Mouse (Mus musculus) kidney, adult 2 months (tissue): Measurements from ENCODE around the gene Ncdn. TPM values are rescaled to one million over a fixed set of nuclear protein-coding genes. Genes with fewer than 3 reads are reported as not detected.

ENCODE experiments used
- DNase-seq: peaks from one replicate; pipeline ENCODE4 v3.0.0; 2021
- H3K27ac ChIP-seq: fragments of 200-500 bp; 2 replicates; pipeline ENCODE4 v1.5.1; 2012; ENCODE audit warnings: low read depth, low read length, control low read depth, inconsistent platforms; ENCODE audit not compliant: insufficient read depth
- H3K27me3 ChIP-seq: fragments of 200-500 bp; replicated peaks from 2 replicates; pipeline ENCODE4 v1.6.1; 2012; ENCODE audit warnings: mild to moderate bottlenecking, moderate library complexity, low read length, inconsistent platforms; ENCODE audit not compliant: control insufficient read depth, insufficient read depth
- H3K36me3 ChIP-seq: fragments of 200-500 bp; 2 replicates; pipeline ENCODE4 v1.6.1; 2012; ENCODE audit warnings: mild to moderate bottlenecking, moderate library complexity, low read length, inconsistent platforms; ENCODE audit not compliant: control insufficient read depth, insufficient read depth
- H3K4me1 ChIP-seq: fragments of 200-500 bp; 2 replicates; pipeline ENCODE4 v1.6.1; 2011; ENCODE audit warnings: low read length; ENCODE audit not compliant: control insufficient read depth, insufficient read depth
- H3K4me3 ChIP-seq: fragments of 200-500 bp; 2 replicates; pipeline ENCODE4 v1.5.1; 2011; ENCODE audit warnings: mild to moderate bottlenecking, low read depth, low read length, control low read depth; ENCODE audit not compliant: insufficient read depth
- CTCF ChIP-seq: fragments of 200-500 bp; conservative IDR thresholded peaks from 2 replicates; pipeline ENCODE4 v1.5.1; 2011; ENCODE audit warnings: low read depth, mild to moderate bottlenecking, control low read depth, low read length, moderate library complexity, mixed read lengths; ENCODE audit not compliant: insufficient read depth, insufficient read length
- POLR2A ChIP-seq: fragments of 200-500 bp; IDR thresholded peaks from one replicate; pipeline ENCODE4 v1.6.1; 2011; ENCODE audit warnings: low read depth, low read length, control low read depth
- WGBS: fragments of 180-500 bp; shearing (Covaris S2); methylation state at CpG from one replicate; pipeline ENCODE4 v1.1.7; 2018; 5-methylcytosine and 5-hydroxymethylcytosine counted together
- polyA plus RNA-seq: library from polyadenylated mRNA; depleted of rRNA; stranded (reverse); fragments of >200 nt; gene quantifications from 2 replicates; pipeline ENCODE4 v1.2.3, GENCODE M21; 2012; rRNA removed

Gene Ncdn
- polyA plus RNA-seq, 1 experiment: 26.0 TPM

DNA sequence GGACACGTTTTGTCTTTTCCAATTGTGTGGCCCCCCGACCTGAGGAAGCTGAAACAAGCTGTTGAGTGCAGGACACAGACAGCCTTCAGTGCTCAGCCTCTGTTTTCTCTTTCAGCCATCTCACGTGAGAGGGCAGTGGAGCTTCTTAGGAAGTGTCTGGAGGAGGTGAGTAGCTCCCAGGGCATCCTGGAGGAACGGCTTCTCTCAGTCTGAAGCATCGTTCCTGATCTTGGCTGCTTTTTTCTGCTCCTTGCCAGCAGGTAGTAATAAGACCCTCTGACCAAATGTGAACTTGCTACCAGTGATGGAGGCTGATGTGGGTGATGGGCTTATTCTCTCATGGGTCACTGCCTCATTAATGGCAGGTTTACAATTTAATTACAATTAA is 45.8 kb downstream of the Ncdn start:
- peaks cover 5% of the 10 kb centered on the region for H3K36me3 ChIP-seq

DNA sequence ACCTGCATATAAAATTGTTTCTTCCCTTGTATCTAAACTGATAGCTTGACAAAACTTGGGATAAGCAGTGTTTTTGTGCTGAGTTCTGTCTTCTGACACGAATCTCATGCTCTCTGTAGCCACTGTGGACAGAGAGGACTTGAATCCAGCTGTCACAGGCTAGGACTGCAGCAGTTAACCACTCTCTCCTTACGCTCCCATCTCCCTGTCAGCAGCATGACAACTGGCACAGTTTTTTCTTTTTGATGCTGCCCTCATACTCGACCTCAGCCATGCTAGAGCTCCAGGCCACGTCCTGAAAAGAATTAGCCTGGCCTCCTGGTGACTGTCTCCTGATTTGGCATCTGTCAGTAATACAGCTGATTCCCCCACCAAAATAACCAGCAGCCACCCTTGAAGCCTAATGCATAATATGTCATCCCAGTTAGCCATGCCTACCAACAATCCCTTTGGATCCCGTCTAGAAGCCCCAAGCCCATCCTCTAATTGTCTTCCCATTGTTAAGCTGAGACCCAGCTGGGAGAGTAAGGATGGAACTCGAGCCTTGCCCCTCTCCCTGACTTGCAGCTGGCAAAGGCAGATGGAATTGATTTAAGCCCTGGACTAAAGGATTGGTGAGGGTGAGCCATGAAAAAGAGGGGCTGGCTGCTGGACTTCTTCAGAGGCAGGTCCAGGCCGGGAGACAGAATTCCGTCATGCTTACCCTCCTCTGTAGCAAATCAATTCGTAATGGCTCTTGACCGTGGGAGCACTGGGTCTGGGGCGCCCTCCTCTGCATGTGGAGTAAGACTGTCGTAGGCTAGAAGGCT is 46.4 kb downstream of the Ncdn start:
- H3K4me3 ChIP-seq: no peak overlapping the region
- DNase-seq: no peak
- no peaks in the 10 kb centered on the region for H3K27me3 ChIP-seq
- H3K4me1 ChIP-seq: no peaks in the 10 kb centered on the region
- H3K27ac ChIP-seq: no peak overlapping the region
- TF ChIP-seq CTCF (no peak), POLR2A (no peak)
- WGBS: 83% methylated on average over 12 of the region's 12 CpGs
- H3K36me3 ChIP-seq: peaks cover 5% of the 10 kb centered on the region

More for the DNA sequence above, 45.8 kb downstream of the Ncdn start:
- TF ChIP-seq POLR2A: no peak
- TF ChIP-seq CTCF: no peak
- H3K27me3 ChIP-seq: no peaks in the 10 kb centered on the region
- no peak overlapping the region for H3K27ac ChIP-seq
- WGBS: 81% methylated on average over 5 of the region's 5 CpGs
- H3K4me3 ChIP-seq: no peak overlapping the region
- no peak for DNase-seq
- H3K4me1 ChIP-seq: no peaks in the 10 kb centered on the region

DNA sequence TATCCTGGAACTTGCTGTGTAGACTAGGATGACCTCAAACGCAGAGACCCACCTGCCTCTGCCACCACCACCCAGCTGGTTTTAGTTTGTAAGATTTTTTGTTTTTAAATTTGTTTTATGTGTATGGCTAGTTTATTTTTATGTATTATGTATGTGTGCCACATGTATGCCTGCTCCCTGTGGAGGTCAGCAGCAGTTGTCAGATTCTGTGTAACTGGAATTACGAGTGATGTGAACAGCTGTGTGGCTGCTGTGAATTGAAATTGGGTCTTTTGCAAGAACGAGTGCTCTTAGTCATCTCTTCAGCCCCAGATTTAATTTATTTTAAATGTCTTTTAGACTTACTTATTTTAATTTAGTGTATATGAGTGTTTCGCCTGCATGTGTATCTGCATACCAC is 56.3 kb downstream of the Ncdn start:
- 88% methylated on average over 4 of the region's 4 CpGs for WGBS
- peaks cover 3% of the 10 kb centered on the region; the same call in 1 of the 2 replicates for H3K36me3 ChIP-seq
- DNase-seq: no peak

More for the DNA sequence above, 56.3 kb downstream of the Ncdn start:
- TF ChIP-seq POLR2A (no peak), CTCF (no peak)
- Histone ChIP-seq H3K27ac (no peak overlapping the region), H3K4me3 (no peak overlapping the region), H3K4me1 (no peaks in the 10 kb centered on the region), H3K27me3 (no peaks in the 10 kb centered on the region)

Other genes with a start within 250 kb of the Ncdn start
- 0.95 and 1.1 TPM in 2 replicates for gene Ago4, start 220.0 kb downstream of the Ncdn start, polyA plus RNA-seq
- 0.11 and 0.14 TPM in 2 replicates for gene Clspn, start 196.5 kb downstream of the Ncdn start, polyA plus RNA-seq
- gene 5730409E04Rik, start 143.6 kb downstream of the Ncdn start, polyA plus RNA-seq: 6.9 and 7.5 TPM in 2 replicates
- 180 and 189 TPM in 2 replicates for gene Psmb2, start 75.8 kb downstream of the Ncdn start, polyA plus RNA-seq
- gene Tfap2e, start 17.2 kb downstream of the Ncdn start, polyA plus RNA-seq: not detected in 2 replicates
- gene AU040320, start 106 bp upstream of the Ncdn start, polyA plus RNA-seq: 55.4 and 56.6 TPM in 2 replicates
- gene Zmym4, start 214.7 kb upstream of the Ncdn start, polyA plus RNA-seq: 5.2 and 6.0 TPM in 2 replicates